Mouse (Mus musculus) hematopoietic stem cell, adult 5-6 weeks (primary cell): ENCODE measurements around the gene Aagab. TPM values are rescaled to one million over a fixed set of nuclear protein-coding genes. Genes with fewer than 3 reads are reported as not detected.
A peak's percentile ranks its signal among the peaks of the same experiment; 100 is the strongest.

ENCODE experiments used
- ATAC-seq, 2 experiments: fragments of 125-278 bp in 1 of 2; replicated peaks in 1 of 2; 2 replicates each; pipeline ENCODE4 v1.8.0; 2016 to 2017; ENCODE audit warnings: inconsistent platforms in 2 of 2, mild to moderate bottlenecking in 2 of 2, moderate number of reproducible peaks in 2 of 2, low read depth in 1 of 2, moderate TSS enrichment in 1 of 2; ENCODE audit not compliant: low FRiP score in 2 of 2, poor library complexity in 2 of 2, severe bottlenecking in 2 of 2, insufficient read depth in 1 of 2, low TSS enrichment in 1 of 2
- total RNA-seq: library from RNA; stranded (forward); fragments of 172-1452, 232-1000 nt; gene quantifications from 2 replicates; pipeline ENCODE4 v1.2.3, GENCODE M21; 2017

The Aagab gene
- total RNA-seq, 1 experiment from 2014 or later: 27.4 TPM

DNA sequence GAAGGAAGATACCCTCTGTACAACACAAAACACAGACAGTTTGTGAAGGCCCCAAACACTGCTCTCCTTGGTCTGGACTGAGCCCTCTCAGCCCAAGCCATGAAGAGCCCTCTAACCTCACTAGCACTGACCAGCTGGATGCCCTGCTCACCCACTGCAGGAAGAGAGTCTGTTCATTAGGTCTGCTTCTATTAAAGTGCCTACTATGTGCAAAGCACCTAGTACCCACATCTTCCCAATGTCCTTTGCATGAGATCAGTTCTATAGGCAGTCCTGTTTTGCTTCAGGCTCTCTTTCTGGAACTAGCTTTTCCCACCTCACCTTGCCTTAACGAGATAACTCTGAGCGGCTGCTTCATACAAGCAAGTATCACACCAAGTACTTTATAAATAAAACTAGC lies 80.5 kb downstream of the Aagab start:
- ATAC-seq: no peak

DNA sequence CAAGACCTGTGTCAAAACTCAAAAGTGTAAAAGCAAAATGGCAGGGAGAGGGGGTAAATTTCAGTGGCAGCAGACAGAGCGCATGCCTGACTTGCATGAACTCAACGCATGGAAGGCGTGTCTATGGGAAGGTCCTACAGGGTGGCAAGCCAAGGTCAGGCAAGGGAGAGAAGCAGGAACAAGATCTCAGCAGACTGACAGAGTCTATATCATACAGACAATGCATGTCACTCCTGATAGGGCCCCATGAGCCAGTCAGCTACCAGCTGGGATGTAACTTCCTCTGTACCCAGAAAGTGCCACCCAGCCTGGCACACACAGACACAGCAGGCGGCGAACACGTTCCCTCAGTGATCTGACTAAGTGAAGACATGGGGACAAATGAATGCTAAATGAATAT lies 81.8 kb downstream of the Aagab start:
- ATAC-seq: peak; percentile 20 to 36; a peak in 2 of 4 replicates

DNA sequence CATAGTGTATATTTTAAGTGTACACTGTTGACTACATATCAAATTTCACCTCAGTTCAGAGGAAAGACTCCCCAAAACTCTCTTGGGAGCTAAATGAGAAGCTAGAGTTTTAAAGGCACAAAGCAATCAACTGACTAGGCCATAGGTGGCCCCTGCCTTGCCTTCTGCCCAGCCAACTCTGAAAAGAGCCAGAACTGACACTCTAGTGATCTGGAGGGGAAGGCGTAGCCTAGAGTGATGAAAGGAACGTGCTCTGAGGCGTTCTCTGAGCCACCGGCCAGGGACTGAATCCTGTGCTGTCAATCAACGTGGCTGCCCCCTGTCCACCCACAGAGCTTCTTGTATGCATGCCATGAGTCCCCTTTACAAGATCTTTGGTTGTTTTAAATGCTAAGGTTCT lies 82.9 kb downstream of the Aagab start:
- ATAC-seq: no peak

DNA sequence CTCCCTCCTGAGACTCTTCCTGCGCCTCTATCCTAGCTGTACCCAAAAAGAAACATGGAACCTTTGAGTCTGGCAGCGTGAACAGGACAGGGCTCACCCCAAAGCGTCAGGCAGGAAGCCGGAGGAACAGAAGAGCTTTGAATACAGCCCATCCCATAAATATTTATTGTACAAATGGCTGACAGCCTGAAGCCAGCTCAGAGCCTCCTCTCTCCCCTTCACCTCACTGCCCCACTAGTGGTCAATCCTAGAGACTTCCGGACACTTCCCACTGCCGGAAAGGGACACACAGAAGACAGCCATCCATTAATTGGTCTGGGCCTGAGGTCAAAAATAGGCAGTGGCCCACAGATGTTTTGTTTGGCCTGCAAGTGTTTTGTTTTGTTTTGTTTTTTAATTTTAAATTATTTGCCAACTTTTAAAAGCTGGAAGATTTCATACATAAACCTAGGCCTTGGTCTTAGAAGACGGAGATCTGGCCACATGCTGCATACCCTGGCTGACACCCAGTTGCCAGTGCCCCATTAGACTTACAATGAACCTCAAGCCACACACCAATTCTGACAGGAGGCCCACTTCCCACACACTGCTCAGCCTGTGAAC lies 85.1 kb downstream of the Aagab start:
- ATAC-seq: no peak

DNA sequence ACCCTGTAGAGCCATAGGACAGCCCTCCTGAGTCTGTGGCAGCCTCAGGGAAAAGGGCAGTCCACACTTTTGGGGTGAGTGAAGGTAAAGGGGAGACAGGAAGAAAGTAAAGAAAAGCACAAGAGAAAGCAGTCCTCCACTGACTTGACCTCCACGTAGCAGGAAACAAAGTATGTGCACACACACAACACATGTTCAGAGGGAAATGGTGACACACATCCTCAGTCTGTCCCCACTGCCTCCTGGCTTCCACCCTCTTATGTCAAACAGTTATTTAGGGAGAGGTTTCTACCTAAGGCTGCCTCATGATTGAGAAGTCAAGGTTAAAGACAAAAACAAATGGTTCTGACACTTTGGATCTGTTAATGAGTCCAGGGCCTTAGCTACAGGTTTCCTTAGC lies 88.1 kb downstream of the Aagab start:
- ATAC-seq: peak; percentile 37 to 82; a peak in 1 of 4 replicates

DNA sequence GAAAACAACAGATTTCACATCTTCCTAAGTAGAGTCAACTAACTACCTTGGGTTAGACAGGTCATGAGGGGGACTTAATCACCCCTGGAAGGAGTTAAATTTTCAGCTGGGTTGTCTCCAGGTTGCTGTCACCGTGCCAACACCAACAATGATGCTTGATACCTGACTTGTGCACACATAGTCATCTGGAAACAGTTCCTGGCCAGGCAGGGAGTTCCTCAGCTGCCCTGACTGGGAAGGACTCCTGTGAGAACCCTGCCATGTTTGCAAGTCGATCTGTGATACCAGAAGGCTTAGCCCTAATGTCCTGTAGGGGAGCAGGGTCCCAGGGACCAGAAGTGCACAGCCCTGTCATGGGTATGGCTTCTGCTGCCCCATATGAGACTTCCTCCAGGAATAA lies 89.5 kb downstream of the Aagab start:
- no peak for ATAC-seq

Other genes with a start within 250 kb of the Aagab start
- 25.8 and 26.1 TPM in 2 replicates for gene Map2k5, start 224.8 kb upstream of the Aagab start, total RNA-seq
- gene 2300009A05Rik, start 203.4 kb upstream of the Aagab start, total RNA-seq: 4.2 and 12.6 TPM in 2 replicates
- gene Iqch, start 167 bp upstream of the Aagab start, total RNA-seq: 0.40 TPM in 1 of 2 replicates, not detected in the other
- gene Smad3, start 155.3 kb downstream of the Aagab start, total RNA-seq: 43.1 and 45.5 TPM in 2 replicates